Mouse (Mus musculus) heart, embryonic 10.5 days (tissue): ENCODE measurements around the gene Kcnmb3. TPM values are rescaled to one million over a fixed set of nuclear protein-coding genes. Genes with fewer than 3 reads are reported as not detected.

Source experiments
- DNase-seq: peaks from one replicate; pipeline ENCODE4 v3.0.0-alpha.2; 2017; ENCODE audit warnings: low spot score
- H3K27ac ChIP-seq: fragments of 300-500 bp; sonication (generic); 2 replicates; pipeline ENCODE4 v1.5.1; 2016; ENCODE audit warnings: mild to moderate bottlenecking
- H3K27me3 ChIP-seq: fragments of 300-500 bp; sonication (generic); 2 replicates; pipeline ENCODE4 v1.6.1; 2016; ENCODE audit warnings: mild to moderate bottlenecking; ENCODE audit not compliant: poor library complexity, insufficient read depth, severe bottlenecking
- H3K36me3 ChIP-seq: fragments of 300-500 bp; sonication (generic); 2 replicates; pipeline ENCODE4 v1.6.1; 2016; ENCODE audit warnings: mild to moderate bottlenecking, moderate library complexity
- H3K4me1 ChIP-seq: fragments of 300-500 bp; sonication (generic); 2 replicates; pipeline ENCODE4 v1.6.1; 2016; ENCODE audit warnings: mild to moderate bottlenecking
- H3K4me3 ChIP-seq: fragments of 300-500 bp; sonication (generic); 2 replicates; pipeline ENCODE4 v1.5.1; 2016; ENCODE audit warnings: mild to moderate bottlenecking, moderate library complexity
- H3K9me3 ChIP-seq: fragments of 300-500 bp; sonication (generic); 2 replicates; pipeline ENCODE4 v1.6.1; 2016; ENCODE audit warnings: mild to moderate bottlenecking, moderate library complexity
- WGBS: fragments of 180-500 bp; shearing (Covaris S2); methylation state at CpG from one replicate; pipeline ENCODE4 v1.1.7; 2016; 5-methylcytosine and 5-hydroxymethylcytosine counted together
- polyA plus RNA-seq: library from polyadenylated mRNA; unstranded; fragments of >200 nt; fragmentation: Nextera tagmentation; extraction: Ambion mirVana; gene quantifications from 2 replicates; pipeline ENCODE4 v1.2.1, GENCODE M21; 2016

The Kcnmb3 gene
- polyA plus RNA-seq, 1 experiment from 2014 or later = not detected

DNA sequence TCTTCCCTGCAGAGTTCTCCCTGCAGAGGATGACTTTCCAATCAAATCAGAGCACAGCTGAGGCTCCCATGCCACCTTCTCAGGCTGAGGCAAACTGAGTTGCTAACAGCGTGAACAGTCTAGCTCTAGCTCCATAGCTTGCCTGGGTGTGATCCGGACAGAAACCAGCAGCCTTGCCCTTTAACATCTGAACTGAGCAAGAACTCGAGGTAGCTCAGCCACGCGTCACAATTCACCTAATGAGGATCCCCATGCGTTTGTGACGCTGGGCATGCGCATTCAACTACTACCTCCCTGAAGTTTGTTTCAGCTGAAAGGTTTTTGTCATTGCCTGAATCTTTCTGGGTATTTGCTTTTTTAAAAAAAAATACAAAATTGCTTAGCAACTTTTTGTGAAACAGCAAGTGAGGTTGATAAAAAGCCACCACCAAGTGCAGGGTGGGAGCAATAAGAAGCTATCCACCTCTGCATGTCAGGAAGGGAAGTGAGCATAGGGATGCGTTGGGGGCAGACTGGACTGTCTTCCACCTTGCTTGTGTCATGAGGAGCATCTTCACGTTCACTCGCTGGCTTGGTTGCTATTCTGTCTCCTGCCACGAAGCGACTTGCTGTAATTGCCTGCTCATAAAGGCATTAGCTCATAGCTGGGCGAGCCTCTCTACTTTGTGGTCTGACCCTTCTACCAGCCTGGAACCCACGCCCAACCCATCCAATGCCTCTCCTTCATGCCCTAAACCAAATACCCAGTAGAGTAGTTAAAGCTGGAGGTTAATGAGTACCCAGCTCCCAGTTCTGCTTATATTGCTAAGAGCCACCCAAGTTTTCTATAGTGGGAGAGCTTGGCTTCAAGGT, 1.7 kb downstream of the Kcnmb3 start:
- H3K4me1 ChIP-seq = no peaks in the 10 kb centered on the region
- no peaks in the 10 kb centered on the region for H3K27me3 ChIP-seq
- H3K9me3 ChIP-seq = no peaks in the 10 kb centered on the region
- H3K4me3 ChIP-seq = no peak overlapping the region
- DNase-seq = peak; percentile 53
- 76% methylated on average over 15 of the region's 15 CpGs for WGBS
- no peak overlapping the region for H3K27ac ChIP-seq
- H3K36me3 ChIP-seq = no peaks in the 10 kb centered on the region

DNA sequence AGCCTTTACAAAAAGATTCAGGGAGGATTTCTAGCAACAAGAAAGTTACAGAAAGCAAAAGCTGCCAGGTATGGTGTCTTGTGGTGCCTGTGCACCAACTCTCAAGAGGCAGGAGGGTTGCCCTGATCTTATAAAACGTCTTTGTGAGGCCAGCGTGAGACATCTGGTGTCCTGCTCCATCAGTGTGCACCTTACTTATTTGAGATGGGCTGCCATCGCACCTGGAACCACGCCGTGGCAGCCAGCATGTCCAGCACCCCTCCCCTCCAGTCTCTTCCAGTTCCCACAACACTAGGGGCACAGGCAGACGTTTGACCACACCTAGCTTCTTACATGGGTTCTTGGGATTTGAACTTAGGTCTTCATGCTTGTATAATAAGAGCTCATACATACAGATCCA, 3.9 kb downstream of the Kcnmb3 start:
- H3K36me3 ChIP-seq = no peaks in the 10 kb centered on the region
- H3K4me1 ChIP-seq = no peaks in the 10 kb centered on the region
- no peaks in the 10 kb centered on the region for H3K27me3 ChIP-seq
- DNase-seq = peak; percentile 54
- no peak overlapping the region for H3K27ac ChIP-seq
- 72% methylated on average over 6 of the region's 6 CpGs for WGBS
- no peak overlapping the region for H3K4me3 ChIP-seq
- no peaks in the 10 kb centered on the region for H3K9me3 ChIP-seq

DNA sequence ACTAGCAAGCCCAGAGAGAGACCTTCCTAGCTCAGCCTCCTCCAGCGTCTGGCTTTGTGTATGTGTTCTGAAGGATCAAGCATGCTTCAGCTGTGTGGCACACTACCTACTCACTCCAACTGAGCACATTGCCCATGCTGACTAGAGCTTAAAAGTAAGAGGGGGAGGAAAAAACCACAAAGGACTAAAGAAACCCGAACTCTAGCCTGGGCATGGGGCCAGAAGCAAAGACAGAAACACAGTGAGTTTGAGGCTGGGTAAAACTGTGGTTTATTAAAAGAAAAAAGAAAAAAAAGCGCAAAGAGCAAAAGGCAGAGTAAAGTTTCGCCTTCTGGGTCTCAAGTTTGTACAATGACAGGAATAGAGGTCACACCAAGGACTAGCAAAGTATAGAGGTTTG, 5.5 kb downstream of the Kcnmb3 start:
- 81% methylated on average over 4 of the region's 4 CpGs for WGBS
- Histone ChIP-seq H3K9me3 (no peaks in the 10 kb centered on the region), H3K4me3 (no peak overlapping the region), H3K27ac (no peak overlapping the region), H3K27me3 (no peaks in the 10 kb centered on the region), H3K4me1 (no peaks in the 10 kb centered on the region), H3K36me3 (no peaks in the 10 kb centered on the region)
- DNase-seq = no peak

DNA sequence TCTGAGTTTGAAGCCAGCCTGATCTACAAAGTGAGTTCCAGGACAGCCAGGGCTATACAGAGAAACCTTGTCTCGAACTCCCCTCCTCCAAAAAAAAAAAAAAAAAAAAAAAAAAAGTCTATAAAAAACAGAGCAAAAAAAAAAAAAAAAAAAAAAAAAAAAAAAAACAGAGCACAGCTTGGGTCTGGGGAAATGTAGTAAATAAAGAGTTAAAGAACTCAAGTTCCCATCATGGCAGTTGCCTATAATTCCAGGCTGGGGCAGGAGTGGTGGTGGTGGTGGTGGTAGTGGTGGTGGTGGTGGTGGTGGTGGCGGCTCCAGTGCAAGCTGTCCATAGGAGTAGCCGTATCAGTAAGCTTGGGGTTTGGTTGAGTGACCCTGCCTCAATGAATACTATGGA, 9.0 kb downstream of the Kcnmb3 start:
- H3K36me3 ChIP-seq = no peaks in the 10 kb centered on the region
- H3K9me3 ChIP-seq = no peaks in the 10 kb centered on the region
- DNase-seq = no peak
- 71% methylated on average over 3 of the region's 3 CpGs for WGBS
- H3K4me1 ChIP-seq = no peaks in the 10 kb centered on the region
- H3K27ac ChIP-seq = no peak overlapping the region
- H3K4me3 ChIP-seq = no peak overlapping the region
- H3K27me3 ChIP-seq = no peaks in the 10 kb centered on the region

DNA sequence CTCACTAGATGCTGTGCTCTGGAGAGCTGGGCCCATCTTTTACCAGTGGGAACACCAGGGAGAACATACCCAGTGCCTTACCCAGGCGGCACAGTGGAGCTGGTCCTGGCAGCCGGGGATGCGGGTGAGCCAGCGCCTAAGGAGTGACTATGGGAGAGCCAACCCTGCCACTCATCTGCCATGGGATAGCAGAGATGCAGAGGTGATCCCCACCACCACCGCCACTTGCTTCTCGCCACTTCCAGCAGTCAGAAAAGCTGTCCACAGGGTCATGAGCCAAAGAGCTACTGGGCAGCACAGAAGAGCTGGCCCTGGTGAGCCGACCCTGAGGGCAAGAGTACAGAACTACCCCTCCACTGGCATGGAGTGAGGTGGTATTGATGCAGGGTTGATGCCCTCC, 12.1 kb downstream of the Kcnmb3 start:
- no peaks in the 10 kb centered on the region for H3K36me3 ChIP-seq
- H3K4me1 ChIP-seq = no peaks in the 10 kb centered on the region
- H3K4me3 ChIP-seq = no peak overlapping the region
- 83% methylated on average over 7 of the region's 7 CpGs for WGBS
- no peaks in the 10 kb centered on the region for H3K9me3 ChIP-seq
- no peaks in the 10 kb centered on the region for H3K27me3 ChIP-seq
- H3K27ac ChIP-seq = no peak overlapping the region
- DNase-seq = peak; percentile 74

DNA sequence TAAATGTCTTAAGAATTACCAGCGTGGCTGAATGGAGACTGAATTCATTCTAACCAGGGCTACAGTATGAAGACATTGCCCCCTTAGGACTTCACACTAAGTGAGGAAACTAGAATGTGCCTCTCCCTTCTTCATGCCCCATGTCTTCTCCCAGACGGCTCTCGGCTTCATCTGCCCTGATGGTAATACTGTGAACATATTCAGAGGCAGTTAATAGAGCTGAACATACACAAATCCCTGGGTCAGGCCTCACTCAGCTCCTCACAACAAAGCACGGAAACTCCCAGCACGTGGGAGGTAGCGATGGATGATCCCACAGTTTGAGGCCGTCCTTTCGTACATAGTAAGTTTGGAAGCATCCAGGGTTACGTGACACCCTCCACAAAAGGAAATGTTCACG, 18.8 kb downstream of the Kcnmb3 start:
- peak; percentile 64 for DNase-seq
- WGBS = 89% methylated on average over 10 of the region's 10 CpGs
- Histone ChIP-seq H3K9me3 (no peaks in the 10 kb centered on the region), H3K36me3 (no peaks in the 10 kb centered on the region), H3K4me1 (peaks cover 9% of the 10 kb centered on the region), H3K27ac (no peak overlapping the region), H3K27me3 (no peaks in the 10 kb centered on the region), H3K4me3 (no peak overlapping the region)

DNA sequence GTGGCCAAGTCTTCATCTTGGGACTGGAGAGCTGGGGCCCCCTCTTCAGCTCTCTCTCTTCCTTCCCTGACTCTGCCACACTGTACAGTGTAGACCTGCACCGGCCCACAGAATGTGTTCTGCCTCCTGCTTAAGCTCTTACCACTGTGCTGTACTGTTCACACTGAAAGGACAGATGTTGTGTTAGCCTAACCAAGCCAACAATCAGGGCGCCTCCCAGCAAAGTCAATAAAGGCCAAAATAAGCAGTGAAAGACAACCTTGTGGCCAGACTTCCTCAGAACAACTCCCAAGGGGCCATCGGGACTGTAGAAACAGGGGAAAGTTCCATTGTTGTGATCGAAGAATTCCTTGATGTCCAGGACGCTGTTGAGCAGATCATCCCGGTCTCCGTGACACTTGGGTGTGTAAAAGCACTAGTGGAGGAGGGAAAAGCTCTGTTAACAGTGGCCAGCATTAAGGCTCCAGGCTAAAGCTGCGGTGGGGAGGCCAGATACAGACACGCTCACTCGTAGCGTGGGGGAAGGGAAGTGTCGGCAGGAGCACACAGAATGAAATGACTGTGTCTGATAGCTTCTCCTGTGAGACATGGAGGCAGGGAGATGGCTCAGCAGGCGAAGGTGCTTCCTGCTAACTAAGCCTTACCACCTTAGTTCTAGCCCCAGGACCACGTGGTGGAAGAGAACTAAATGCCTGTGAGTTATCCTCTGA, 19.7 kb downstream of the Kcnmb3 start:
- no peaks in the 10 kb centered on the region for H3K36me3 ChIP-seq
- no peaks in the 10 kb centered on the region for H3K9me3 ChIP-seq
- peaks cover 9% of the 10 kb centered on the region for H3K4me1 ChIP-seq
- WGBS = 56% methylated on average over 14 of the region's 14 CpGs
- DNase-seq = peak; percentile 54
- H3K27ac ChIP-seq = no peak overlapping the region
- H3K4me3 ChIP-seq = 0 out of 2 replicates have a peak overlapping the region, but pooled peaks have one; percentile 15
- H3K27me3 ChIP-seq = no peaks in the 10 kb centered on the region

DNA sequence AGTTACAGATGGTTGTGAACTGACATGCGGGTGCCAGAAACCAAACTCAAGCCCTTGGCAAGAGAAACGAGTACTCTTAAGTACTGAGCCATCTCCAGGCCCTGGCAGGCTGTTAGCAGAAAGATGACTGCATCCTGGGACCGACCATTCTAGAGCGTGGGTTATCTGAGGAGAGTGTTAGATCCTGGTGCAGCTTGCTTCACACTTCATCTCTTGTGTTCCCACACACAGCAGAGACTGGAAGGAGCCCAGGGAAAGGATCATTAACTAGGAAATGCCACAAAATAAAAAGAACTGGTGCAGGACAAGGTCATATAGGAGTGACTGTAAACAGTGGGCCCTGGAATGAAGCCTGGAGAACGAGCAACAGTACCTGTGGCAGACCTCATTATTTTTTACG, 20.9 kb downstream of the Kcnmb3 start:
- H3K27me3 ChIP-seq = no peaks in the 10 kb centered on the region
- no peaks in the 10 kb centered on the region for H3K36me3 ChIP-seq
- H3K4me3 ChIP-seq = no peak overlapping the region
- H3K4me1 ChIP-seq = peaks cover 9% of the 10 kb centered on the region
- 57% methylated on average over 6 of the region's 6 CpGs for WGBS
- no peak overlapping the region for H3K27ac ChIP-seq
- peak; percentile 54 for DNase-seq
- no peaks in the 10 kb centered on the region for H3K9me3 ChIP-seq

DNA sequence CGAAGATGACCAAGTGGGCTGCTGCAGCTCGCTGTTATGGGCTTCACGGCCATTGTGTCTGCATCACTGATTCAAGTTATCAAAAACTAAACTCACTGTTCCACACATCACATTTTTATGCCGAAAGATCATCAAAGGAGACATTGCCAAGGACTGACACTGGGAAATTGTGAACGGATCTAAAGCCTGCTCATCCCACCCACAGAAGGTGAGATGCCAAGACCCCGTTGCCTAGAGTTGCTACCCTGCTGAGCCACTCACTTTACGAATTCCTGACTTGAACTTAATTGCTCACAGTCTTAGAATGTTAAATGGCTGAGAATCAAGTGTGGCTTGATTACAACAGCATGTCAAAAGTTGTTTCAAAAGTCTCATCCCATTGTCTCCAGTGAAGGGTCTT, 21.6 kb downstream of the Kcnmb3 start:
- 76% methylated on average over 7 of the region's 7 CpGs for WGBS
- peaks cover 9% of the 10 kb centered on the region for H3K4me1 ChIP-seq
- DNase-seq = peak; percentile 59
- H3K27ac ChIP-seq = no peak overlapping the region
- H3K9me3 ChIP-seq = no peaks in the 10 kb centered on the region
- H3K4me3 ChIP-seq = no peak overlapping the region
- H3K27me3 ChIP-seq = no peaks in the 10 kb centered on the region
- H3K36me3 ChIP-seq = no peaks in the 10 kb centered on the region

DNA sequence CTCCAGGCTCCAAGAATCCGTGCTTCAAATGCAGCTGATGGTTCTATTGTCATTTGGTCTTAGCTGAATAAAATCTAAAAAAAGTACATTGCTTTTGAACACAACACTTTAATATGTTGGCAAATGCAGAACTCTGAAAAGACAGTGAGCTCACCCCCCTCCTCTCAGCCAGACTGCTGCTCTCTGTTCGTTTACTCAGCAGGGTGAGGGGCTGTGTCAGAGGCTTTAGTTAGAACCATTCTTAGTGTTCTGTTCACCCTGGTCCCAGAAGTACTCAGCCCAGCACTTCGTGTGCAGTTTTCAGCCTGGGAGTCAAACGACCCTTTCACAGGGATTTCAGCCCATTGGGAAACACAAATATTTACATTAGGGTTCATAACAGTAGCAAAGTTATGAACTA, 23.6 kb downstream of the Kcnmb3 start:
- Histone ChIP-seq H3K4me3 (no peak overlapping the region), H3K9me3 (no peaks in the 10 kb centered on the region), H3K4me1 (peaks cover 9% of the 10 kb centered on the region), H3K27me3 (no peaks in the 10 kb centered on the region), H3K27ac (no peak overlapping the region), H3K36me3 (peaks cover 7% of the 10 kb centered on the region; the same call in 1 of the 2 replicates)
- DNase-seq = peak; percentile 63
- WGBS = 80% methylated on average over 4 of the region's 4 CpGs

DNA sequence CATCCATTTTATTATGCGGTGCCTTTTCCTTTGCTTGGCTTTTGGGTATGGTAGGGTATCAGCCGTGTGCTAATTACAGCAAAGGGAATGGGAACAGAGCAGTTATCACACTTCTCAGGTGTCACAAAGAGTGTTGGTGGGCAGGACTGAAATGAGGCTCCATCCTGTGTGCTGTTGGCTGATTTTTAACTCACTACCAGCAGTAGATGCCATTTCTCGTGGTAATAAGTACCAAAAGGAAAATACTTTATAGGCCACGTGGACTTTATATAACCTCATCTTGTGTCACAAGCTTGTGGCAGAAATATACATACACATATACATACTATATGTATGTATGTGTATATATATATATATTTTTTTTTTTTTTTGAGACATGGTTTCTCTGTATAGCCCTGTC, 24.7 kb downstream of the Kcnmb3 start:
- WGBS = 92% methylated on average over 4 of the region's 4 CpGs
- Histone ChIP-seq H3K4me3 (no peak overlapping the region), H3K36me3 (peaks cover 16% of the 10 kb centered on the region), H3K27ac (no peak overlapping the region), H3K4me1 (peaks cover 4% of the 10 kb centered on the region), H3K27me3 (no peaks in the 10 kb centered on the region), H3K9me3 (no peaks in the 10 kb centered on the region)
- DNase-seq = no peak

DNA sequence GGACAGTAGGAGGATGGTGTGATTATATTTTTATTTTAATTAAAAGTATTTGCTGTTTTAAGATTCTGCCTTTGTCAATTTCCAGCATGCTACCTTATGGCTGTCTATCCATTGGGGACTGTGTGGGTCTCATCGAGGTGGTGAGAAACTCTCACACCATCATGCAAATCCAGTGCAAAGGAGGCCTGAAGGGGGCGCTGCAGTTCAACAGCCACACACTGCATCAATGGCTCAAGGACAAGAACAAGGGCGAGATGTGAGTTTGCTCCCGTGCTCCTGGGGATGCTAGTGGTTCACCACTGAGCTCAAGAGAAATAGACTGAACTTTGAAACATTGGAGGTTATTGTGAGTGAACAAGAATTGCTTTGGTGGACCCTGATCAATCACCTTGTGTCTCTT, 32.3 kb downstream of the Kcnmb3 start:
- peaks cover 79% of the 10 kb centered on the region for H3K36me3 ChIP-seq
- no peaks in the 10 kb centered on the region for H3K4me1 ChIP-seq
- WGBS = 65% methylated on average over 4 of the region's 4 CpGs
- no peak for DNase-seq
- H3K27me3 ChIP-seq = no peaks in the 10 kb centered on the region
- no peak overlapping the region for H3K4me3 ChIP-seq
- no peak overlapping the region for H3K27ac ChIP-seq
- no peaks in the 10 kb centered on the region for H3K9me3 ChIP-seq

DNA sequence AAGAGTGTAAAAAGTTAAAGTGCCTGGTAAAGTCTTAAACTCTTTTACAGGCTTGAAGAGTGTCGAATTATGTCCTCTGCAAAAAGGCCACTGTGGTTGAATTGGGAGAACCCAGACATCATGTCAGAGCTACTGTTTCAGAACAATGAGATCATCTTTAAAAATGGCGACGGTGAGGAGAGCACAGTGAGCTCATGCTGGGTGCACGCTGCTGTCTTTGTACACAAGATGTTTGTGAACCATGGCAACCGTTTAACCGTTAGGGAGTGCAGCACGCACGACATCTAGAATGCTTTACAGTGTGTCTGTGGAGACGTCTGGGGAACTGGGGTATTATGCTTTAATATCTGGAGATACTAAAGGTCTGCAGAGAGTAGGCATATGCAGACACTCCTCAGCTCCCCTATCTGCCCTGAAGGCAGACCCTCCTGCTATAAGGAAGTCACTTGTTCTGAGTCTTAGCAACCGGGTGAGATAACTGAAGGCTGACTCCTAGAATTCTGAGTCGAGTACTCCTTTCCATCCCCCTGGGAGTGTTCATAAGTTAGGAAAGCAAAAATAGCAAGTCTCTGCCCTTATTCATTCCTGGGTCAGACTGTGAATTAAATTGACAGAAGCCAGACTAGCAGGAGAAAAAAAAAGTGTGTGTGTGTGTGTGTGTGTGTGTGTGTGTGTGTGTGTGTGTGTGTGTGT, 37.6 kb downstream of the Kcnmb3 start:
- Histone ChIP-seq H3K4me1 (no peaks in the 10 kb centered on the region), H3K9me3 (no peaks in the 10 kb centered on the region), H3K4me3 (no peak overlapping the region), H3K27ac (no peak overlapping the region), H3K27me3 (no peaks in the 10 kb centered on the region), H3K36me3 (peaks cover 83% of the 10 kb centered on the region)
- DNase-seq = peak; percentile 78
- 67% methylated on average over 11 of the region's 11 CpGs for WGBS
